Mouse (Mus musculus): ENCODE data around the gene Mpdu1.

The Mpdu1 gene

DNA sequence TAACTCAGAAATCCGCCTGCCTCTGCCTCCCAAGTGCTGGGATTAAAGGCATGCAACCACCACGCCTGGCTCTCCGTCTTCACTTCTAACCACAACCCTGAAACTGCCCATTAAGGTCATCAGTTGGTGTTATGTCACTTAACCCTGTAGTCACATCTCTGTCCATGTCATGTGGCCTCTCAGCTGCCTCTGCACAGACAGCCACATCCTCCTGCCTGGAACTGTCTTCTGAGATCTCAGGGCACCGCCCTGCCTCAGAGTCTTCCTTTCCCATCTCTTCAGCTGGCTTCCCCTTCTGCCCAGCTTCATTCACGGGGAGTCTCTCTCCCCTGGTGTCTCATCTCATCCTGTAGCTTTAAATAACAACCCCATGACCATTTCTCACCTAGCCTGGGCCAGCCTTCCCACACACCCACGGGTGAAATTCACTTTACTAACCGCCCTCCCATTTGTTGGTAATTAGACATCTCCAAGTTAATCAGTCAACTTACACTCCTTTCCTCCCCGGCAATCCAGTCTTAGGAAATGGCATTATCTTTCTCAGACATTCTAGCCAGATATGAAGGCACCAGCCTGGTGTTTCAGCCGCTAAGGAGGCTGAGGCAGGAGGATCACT, 29.9 kb upstream of the Mpdu1 start:
- DNase-seq (ENCODE audit: low spot score), result no peak

DNA sequence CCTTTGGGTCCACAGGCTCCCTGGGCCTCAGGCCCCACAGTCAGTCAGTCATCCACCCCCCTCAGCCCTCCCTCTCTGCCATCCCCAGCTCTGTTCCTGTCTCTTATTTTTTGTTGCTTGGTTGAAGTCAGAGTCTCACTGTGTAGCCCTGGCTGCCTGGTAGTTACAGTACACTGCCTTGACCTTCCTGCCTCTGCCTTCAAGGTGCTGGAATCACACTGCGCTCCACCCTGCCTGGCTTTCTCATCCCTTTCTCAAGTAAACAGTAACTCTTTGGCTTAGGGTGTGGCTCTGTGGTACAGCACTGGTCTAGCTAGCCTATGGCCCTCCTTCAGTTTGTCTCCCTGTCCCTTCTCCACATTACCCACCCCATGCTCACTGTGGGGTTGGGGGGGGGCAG, 27.4 kb upstream of the Mpdu1 start:
- DNase-seq (ENCODE audit: low spot score), result no peak

DNA sequence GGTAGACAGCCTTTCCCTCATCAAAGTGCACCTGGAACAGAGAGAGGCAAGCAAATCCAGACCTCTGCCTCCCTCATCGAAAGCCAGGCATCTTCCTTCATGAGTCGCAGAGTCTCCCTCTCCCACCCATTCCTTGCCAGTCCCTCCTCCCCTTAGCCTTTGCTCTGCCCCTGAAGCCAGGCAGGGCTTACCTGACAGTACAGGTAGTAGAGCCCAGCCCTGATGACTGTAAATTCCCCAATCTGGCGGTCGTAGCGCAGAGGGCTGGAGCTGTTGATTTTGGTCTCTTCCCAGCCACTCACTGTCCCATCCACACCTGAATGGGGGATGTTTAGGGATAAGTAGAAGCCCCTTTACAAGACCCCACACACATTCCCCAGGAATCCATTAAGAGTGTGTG, 24.6 kb upstream of the Mpdu1 start:
- DNase-seq (ENCODE audit: low spot score), result no peak

GRCm38 (mm10) chr11:69686377-69686776, 23.9 kb upstream of the Mpdu1 start:
- peak; percentile 91 for DNase-seq (ENCODE audit: low spot score)

DNA sequence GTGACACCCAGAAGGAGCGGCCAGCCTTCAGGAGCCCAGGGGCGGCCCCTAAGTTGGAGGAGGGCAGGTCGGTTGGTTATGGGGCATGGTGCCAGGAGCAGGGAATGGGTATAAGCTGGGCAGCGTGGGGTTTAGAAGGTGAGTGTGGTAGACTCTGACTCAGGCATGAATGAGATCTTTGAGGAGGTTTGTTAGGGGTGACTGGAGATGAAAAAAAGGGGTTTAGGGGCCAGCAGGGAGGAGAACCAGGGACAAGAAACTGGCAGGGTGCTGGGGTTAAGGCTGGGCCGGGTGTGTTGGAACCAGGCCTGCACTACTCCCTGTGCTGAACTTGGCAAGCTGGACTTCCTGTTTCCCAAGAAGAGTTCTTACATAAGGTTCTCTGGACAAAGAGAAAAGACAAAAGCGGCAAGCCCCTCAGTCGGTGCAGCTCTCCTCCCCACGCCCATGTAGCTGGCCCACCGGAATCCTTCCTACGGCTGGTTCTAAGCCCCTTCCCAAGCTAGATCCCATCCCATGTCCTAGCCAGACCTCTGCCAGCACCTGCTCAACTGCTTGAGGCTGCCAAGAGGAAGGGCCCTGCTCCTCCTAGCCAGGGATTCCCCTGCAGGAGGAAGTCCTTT, 23.2 kb upstream of the Mpdu1 start, which contains the start of gene Tnfsf13:
Gene Tnfsf13 (minus strand): TSS at position 259 of the 623 bp plus-strand sequence.
- DNase-seq (ENCODE audit: low spot score), result peak; percentile 75

DNA sequence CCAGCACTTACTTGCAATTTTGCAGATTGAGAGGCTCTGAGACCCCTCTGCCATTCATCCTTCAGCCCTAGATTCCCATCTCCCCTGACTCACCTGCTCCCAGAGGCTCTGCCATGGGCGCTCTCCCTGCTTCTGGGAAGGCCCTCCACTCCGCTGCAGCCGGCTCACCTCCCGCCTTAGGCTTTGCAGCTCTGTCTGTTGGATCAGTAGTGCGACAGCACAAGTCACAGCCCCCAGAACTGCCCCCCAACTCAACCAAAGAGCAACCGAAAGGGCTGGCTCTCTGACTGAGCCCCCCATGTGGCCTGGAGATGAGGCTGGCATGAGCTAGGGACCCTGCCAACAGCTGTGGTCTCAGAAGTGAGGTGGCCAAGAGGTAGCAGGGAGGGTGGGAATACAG, 22.5 kb upstream of the Mpdu1 start:
- DNase-seq (ENCODE audit: low spot score), result no peak

DNA sequence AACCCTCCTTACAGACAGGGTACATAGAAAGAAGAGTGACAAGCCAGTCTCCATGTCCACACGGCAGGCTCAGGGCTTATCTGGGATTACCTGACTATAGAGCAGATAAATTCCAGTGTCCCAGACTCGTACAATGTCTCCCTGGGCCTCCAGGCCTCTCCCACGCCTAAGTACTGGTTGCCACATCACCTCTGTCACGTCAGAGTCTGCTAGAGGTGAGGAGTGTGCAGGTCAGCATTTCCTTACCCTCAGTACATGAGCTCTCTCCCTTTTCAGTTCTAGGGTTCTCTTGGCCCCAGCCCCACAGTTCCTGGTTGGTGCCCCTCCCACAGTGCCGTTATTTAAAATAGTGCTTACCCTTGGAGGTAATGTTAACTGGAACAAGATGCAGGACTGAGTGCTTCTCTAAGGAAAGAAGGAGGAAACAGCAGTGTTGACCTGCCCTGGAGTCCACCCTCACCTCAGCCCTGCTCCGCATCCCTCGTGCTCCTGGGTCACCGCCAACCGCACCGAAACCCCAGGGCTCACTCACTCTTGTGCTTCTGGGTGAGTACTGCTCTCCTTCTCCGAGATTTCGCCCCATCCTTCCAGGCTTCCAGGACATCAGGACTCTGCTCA, 21.8 kb upstream of the Mpdu1 start:
- DNase-seq (ENCODE audit: low spot score), result no peak

GRCm38 (mm10) chr11:69683576-69683975, 21.1 kb upstream of the Mpdu1 start:
- DNase-seq (ENCODE audit: low spot score), result no peak

- DNase-seq (ENCODE audit: low spot score), result peak; percentile 94
Measured at GRCm38 (mm10) chr11:69682840-69683533, 20.5 kb upstream of the Mpdu1 start.

- no peak for DNase-seq (ENCODE audit: low spot score)
Measured at GRCm38 (mm10) chr11:69682209-69682839, 19.9 kb upstream of the Mpdu1 start.

DNA sequence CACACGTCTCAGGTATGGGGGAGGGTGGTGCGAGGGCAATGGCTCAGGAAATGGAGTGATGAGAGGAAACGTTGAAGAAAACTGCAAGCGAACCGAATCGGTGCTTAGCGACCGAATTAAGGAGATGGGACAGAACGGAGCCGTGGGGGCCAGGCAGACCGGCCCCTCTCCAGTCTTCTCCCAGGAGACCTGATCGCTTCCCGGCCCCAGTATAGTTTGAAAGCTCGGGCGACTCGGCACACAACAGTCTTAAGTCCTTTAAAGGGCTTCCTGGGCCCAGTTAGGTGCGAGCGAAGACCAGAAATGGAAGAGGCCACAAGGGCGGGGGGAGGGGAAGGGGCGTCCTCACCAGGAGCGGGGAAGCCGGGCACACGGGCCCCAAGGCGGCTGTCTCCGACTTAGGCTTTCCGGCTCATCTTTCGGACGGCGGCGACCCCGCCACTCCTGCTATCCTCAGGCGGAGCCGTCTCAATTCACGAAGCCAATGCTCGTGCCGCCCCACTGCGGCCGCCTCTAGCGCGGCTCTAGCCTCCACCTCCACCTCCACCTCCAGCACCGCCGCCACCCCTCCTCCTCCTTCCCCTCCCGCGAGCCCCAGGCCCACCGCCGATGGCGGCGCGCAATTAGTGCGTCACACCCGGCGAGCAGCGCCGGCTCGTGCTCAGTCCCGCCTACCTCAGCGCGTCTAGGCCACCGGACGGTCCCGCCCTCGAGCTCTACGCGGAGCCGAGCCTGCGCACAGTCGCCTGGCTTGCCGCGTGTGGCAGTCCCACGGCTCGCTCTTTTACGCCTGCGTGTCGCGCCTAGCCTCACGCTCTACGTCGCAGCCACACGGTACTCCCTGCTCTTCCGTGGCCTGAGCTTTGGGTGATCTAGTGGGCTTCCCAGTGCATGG, 19.1 kb upstream of the Mpdu1 start, which contains the start of gene Senp3:
Gene Senp3 (minus strand): TSS at position 771 of the 895 bp plus-strand sequence.
- peak; percentile 92 for DNase-seq (ENCODE audit: low spot score)

GRCm38 (mm10) chr11:69680136-69680855, 17.9 kb upstream of the Mpdu1 start:
- no peak for DNase-seq (ENCODE audit: low spot score)

GRCm38 (mm10) chr11:69679144-69679543, 16.7 kb upstream of the Mpdu1 start:
- DNase-seq (ENCODE audit: low spot score), result no peak

DNA sequence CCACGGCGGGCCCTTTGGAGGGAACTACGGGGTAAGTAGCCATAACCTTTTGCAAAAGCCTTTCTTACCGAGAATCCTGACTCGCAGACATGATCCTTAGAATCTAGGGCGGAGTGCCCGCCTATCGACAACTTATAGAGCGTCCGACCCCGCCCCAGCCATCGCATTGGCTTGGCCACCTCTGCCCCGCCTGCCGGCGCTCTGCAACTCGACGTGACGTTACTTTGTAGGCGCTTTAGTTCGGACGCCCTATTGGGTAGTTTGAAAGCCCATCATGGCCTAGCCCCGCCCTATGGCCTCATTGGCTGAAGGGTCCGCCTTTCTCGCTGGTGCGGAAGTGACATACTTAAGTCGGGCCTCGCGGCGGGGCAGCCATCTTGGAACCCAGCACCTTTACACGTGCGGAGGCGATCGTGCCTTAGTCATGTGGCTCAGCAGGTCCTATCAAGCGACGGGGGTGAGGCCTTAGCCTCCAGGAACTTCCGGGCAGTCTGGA, 9.8 kb upstream of the Mpdu1 start, which contains the start of gene Eif4a1:
Gene Eif4a1 (minus strand): TSS at position 213 of the 496 bp plus-strand sequence.
- DNase-seq (ENCODE audit: low spot score), result peak; percentile 99

- no peak for DNase-seq (ENCODE audit: low spot score)
Measured at GRCm38 (mm10) chr11:69671726-69672124, 9.3 kb upstream of the Mpdu1 start.

GRCm38 (mm10) chr11:69670786-69671725, 8.6 kb upstream of the Mpdu1 start:
- DNase-seq (ENCODE audit: low spot score), result peak; percentile 92

DNA sequence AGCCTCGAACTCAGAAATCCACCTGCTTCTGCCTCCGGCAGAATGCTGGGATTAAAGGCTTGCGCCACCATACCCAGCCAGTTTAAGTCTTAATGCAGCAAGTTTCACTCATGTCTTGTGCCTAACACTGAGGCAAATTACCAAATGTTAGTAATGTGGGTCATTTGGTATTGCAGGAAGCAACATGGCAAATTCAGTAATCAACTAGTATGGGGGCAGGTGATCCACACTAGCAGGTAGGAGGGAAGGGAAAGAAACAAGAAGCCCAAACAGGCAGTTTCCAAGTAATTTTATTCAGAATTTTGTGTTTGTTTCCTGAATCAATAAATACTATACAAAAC, 4.2 kb upstream of the Mpdu1 start:
- DNase-seq (ENCODE audit: low spot score), result no peak

DNA sequence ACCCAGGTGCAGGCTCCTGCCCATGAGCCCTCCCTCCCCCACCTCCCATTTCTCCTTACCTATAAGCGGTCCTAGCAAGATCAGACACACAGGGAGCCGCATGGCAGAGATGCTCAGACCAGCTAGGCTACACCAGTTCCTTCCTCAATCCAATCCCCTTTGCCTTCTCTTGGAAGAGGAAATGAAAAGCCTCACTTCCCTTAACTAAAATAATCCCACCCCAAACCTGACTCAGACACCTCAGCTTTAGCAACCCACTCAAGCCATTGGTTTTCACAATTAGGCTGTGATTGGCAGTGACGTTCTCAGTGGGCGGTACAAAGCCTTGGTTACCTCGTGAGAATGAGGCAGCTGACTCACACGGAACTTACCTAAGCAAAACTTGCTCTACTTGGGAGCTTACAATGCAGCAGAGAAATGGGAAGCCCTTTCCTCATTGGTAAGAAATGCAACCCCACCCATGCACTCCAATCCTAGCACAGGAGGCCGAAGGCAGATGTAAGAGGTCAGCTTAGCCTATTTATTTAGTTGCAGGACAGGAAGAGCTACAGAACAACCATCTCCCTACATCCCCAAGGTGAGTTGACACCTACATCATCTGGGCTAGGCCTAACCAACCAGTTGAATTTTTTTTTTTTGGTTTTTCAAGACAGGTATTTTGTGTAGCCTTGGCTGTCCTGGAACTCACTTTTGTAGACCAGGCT, 3.7 kb upstream of the Mpdu1 start, which contains the start of gene Cd68:
Gene Cd68 (minus strand): TSS at position 193 of the 704 bp plus-strand sequence.
- no peak for DNase-seq (ENCODE audit: low spot score)

Measured in ovary, postnatal 14 days (tissue).